Mouse (Mus musculus) stomach, postnatal 0 days (tissue): ENCODE results near the gene Lbp.

Experiments
- CTCF ChIP-seq: IDR thresholded peaks from 2 replicates; pipeline ENCODE4 v1.5.1; 2016; ENCODE audit warnings: antibody characterized with exemption, low read depth, mild to moderate bottlenecking, moderate library complexity
- EP300 ChIP-seq: optimal IDR thresholded peaks from 2 replicates; pipeline ENCODE3; 2016; ENCODE audit warnings: antibody characterized with exemption

- TF ChIP-seq EP300 (no peak), CTCF (peak; percentile 88)
These were observed 21.7 kb upstream of the Lbp start for GRCm38 (mm10) chr2:158284571-158284970.
